Mouse (Mus musculus) hindbrain, embryonic 14.5 days (tissue): Measurements from ENCODE around the gene Bmyc. TPM values are rescaled to one million over a fixed set of nuclear protein-coding genes. Genes with fewer than 3 reads are reported as not detected.
A peak's percentile ranks its signal among the peaks of the same experiment; 100 is the strongest.
"Not testable (repeated sequence)": the region's sequence is repeated elsewhere in the genome, so short reads cannot be mapped to it uniquely, and the experiment has no call there.

Source experiments
- ATAC-seq: fragments of 200-750 bp; cut with Nextera tagmentation; 2 replicates; pipeline ENCODE4 v1.8.0; 2017; ENCODE audit warnings: moderate number of reproducible peaks, mild to moderate bottlenecking, moderate TSS enrichment, moderate library complexity; ENCODE audit not compliant: low FRiP score
- DNase-seq: peaks from one replicate; pipeline ENCODE4 v3.0.0-alpha.2; 2015; ENCODE audit warnings: low spot score
- H3K27ac ChIP-seq: fragments of 300-500 bp; sonication (generic); 2 replicates; pipeline ENCODE4 v1.5.1; 2014; ENCODE audit warnings: mild to moderate bottlenecking, moderate library complexity
- H3K27me3 ChIP-seq: fragments of 300-500 bp; sonication (generic); 2 replicates; pipeline ENCODE4 v1.6.1; 2014; ENCODE audit warnings: mild to moderate bottlenecking, low read length, mixed read lengths; ENCODE audit not compliant: control insufficient read depth, insufficient read depth
- H3K36me3 ChIP-seq: fragments of 300-500 bp; sonication (generic); replicated peaks from 2 replicates; pipeline ENCODE4 v1.6.1; 2014; ENCODE audit not compliant: control insufficient read depth, insufficient read depth
- H3K4me1 ChIP-seq: fragments of 300-500 bp; sonication (generic); replicated peaks from 2 replicates; pipeline ENCODE4 v1.6.1; 2014; ENCODE audit warnings: antibody characterized with exemption, low read length, mixed read lengths; ENCODE audit not compliant: control insufficient read depth, insufficient read depth
- H3K4me2 ChIP-seq: fragments of 300-500 bp; sonication (generic); replicated peaks from 2 replicates; pipeline ENCODE4 v1.6.1; 2014; ENCODE audit warnings: mild to moderate bottlenecking, moderate library complexity
- H3K4me3 ChIP-seq: fragments of 300-500 bp; sonication (generic); replicated peaks from 2 replicates; pipeline ENCODE4 v1.5.1; 2014; ENCODE audit warnings: mild to moderate bottlenecking, low read length
- H3K9ac ChIP-seq: fragments of 300-500 bp; sonication (generic); 2 replicates; pipeline ENCODE4 v1.6.1; 2014
- H3K9me3 ChIP-seq: fragments of 300-500 bp; sonication (generic); 2 replicates; pipeline ENCODE4 v1.6.1; 2016; ENCODE audit warnings: low read length; ENCODE audit not compliant: control insufficient read depth
- WGBS: fragments of 180-500 bp; shearing (Covaris S2); extraction: QIAGEN DNeasy Blood & Tissue Kit; methylation state at CpG from one replicate; pipeline ENCODE4 v1.1.7; 2014; 5-methylcytosine and 5-hydroxymethylcytosine counted together
- polyA plus RNA-seq: library from polyadenylated mRNA; unstranded; fragments of >200 nt; fragmentation: Nextera tagmentation; extraction: Ambion mirVana; gene quantifications from 2 replicates; pipeline ENCODE4 v1.2.1, GENCODE M21; 2014

Gene Bmyc
- polyA plus RNA-seq, 1 experiment from 2014 or later = 153 TPM

GRCm38 (mm10) chr2:25679559-25679958, 27.0 kb upstream of the Bmyc start:
- no peak overlapping the region for H3K4me2 ChIP-seq
- WGBS = 86% methylated on average over 6 of the region's 6 CpGs
- H3K27me3 ChIP-seq = no peaks in the 10 kb centered on the region
- no peaks in the 10 kb centered on the region for H3K4me1 ChIP-seq
- no peaks in the 10 kb centered on the region for H3K36me3 ChIP-seq
- H3K27ac ChIP-seq = no peak overlapping the region
- H3K4me3 ChIP-seq = no peak overlapping the region
- DNase-seq (no peak), ATAC-seq (no peak)
- no peaks in the 10 kb centered on the region for H3K9me3 ChIP-seq
- H3K9ac ChIP-seq = no peak overlapping the region

GRCm38 (mm10) chr2:25682426-25682825, 24.1 kb upstream of the Bmyc start, which contains the start of gene Lcn10:
Lcn10 (plus strand) TSS chr2:25682726.
- Histone ChIP-seq H3K4me1 (no peaks in the 10 kb centered on the region), H3K4me2 (no peak within 1 kb of the TSS), H3K9me3 (no peaks in the 10 kb centered on the region), H3K27ac (no peak within 1 kb of the TSS), H3K36me3 (no peaks in the 10 kb centered on the region), H3K27me3 (no peaks in the 10 kb centered on the region), H3K4me3 (no peak within 1 kb of the TSS), H3K9ac (no peak within 1 kb of the TSS)
- DNase-seq = no peak
- 73% methylated on average over 2 of the region's 2 CpGs for WGBS
- no peak for ATAC-seq

GRCm38 (mm10) chr2:25686941-25687340, 19.6 kb upstream of the Bmyc start:
- Histone ChIP-seq H3K4me1 (no peaks in the 10 kb centered on the region), H3K4me2 (no peak overlapping the region), H3K27ac (no peak overlapping the region), H3K27me3 (no peaks in the 10 kb centered on the region), H3K36me3 (no peaks in the 10 kb centered on the region), H3K4me3 (no peak overlapping the region), H3K9me3 (no peaks in the 10 kb centered on the region), H3K9ac (no peak overlapping the region)
- ATAC-seq (no peak), DNase-seq (no peak)
- WGBS = 68% methylated on average over 4 of the region's 4 CpGs

GRCm38 (mm10) chr2:25694605-25695004, 11.9 kb upstream of the Bmyc start:
- H3K9ac ChIP-seq = no peak overlapping the region
- H3K4me3 ChIP-seq = no peak overlapping the region
- no peaks in the 10 kb centered on the region for H3K4me1 ChIP-seq
- no peak overlapping the region for H3K4me2 ChIP-seq
- DNase-seq (peak; percentile 75), ATAC-seq (no peak)
- H3K27me3 ChIP-seq = no peaks in the 10 kb centered on the region
- no peaks in the 10 kb centered on the region for H3K9me3 ChIP-seq
- no peaks in the 10 kb centered on the region for H3K36me3 ChIP-seq
- no peak overlapping the region for H3K27ac ChIP-seq

GRCm38 (mm10) chr2:25696951-25697350, 9.6 kb upstream of the Bmyc start:
- H3K27ac ChIP-seq = no peak overlapping the region
- H3K4me3 ChIP-seq = no peak overlapping the region
- DNase-seq (no peak), ATAC-seq (no peak)
- H3K9ac ChIP-seq = no peak overlapping the region
- no peaks in the 10 kb centered on the region for H3K4me1 ChIP-seq
- H3K36me3 ChIP-seq = no peaks in the 10 kb centered on the region
- 70% methylated on average over 4 of the region's 4 CpGs for WGBS
- H3K27me3 ChIP-seq = no peaks in the 10 kb centered on the region
- no peak overlapping the region for H3K4me2 ChIP-seq
- no peaks in the 10 kb centered on the region for H3K9me3 ChIP-seq

- ATAC-seq = no peak
- H3K4me3 ChIP-seq = no peak overlapping the region
- 91% methylated on average over 2 of the region's 2 CpGs for WGBS
Measured at GRCm38 (mm10) chr2:25698696-25699095, 7.8 kb upstream of the Bmyc start.

GRCm38 (mm10) chr2:25699743-25700142, 6.8 kb upstream of the Bmyc start, which contains the start of gene Obp2a:
Obp2a (plus strand) TSS chr2:25700043.
- H3K36me3 ChIP-seq, H3K4me2 ChIP-seq, ATAC-seq, H3K9me3 ChIP-seq, DNase-seq, H3K27ac ChIP-seq, H3K27me3 ChIP-seq, H3K9ac ChIP-seq, H3K4me3 ChIP-seq, H3K4me1 ChIP-seq: not testable (repeated sequence)
- 78% methylated on average over 3 of the region's 3 CpGs for WGBS

More at GRCm38 (mm10) chr2:25698696-25699095, 7.8 kb upstream of the Bmyc start:
- Histone ChIP-seq H3K27ac (no peak overlapping the region), H3K4me1 (no peaks in the 10 kb centered on the region), H3K4me2 (no peak overlapping the region), H3K36me3 (no peaks in the 10 kb centered on the region), H3K9ac (no peak overlapping the region), H3K27me3 (no peaks in the 10 kb centered on the region), H3K9me3 (no peaks in the 10 kb centered on the region)
- no peak for DNase-seq

- 81% methylated on average over 5 of the region's 5 CpGs for WGBS
- Histone ChIP-seq H3K9ac (no peak overlapping the region), H3K4me1 (no peaks in the 10 kb centered on the region), H3K4me2 (no peak overlapping the region), H3K4me3 (no peak overlapping the region), H3K36me3 (no peaks in the 10 kb centered on the region), H3K9me3 (no peaks in the 10 kb centered on the region), H3K27ac (no peak overlapping the region), H3K27me3 (no peaks in the 10 kb centered on the region)
- no peak for DNase-seq
- no peak for ATAC-seq
Measured at GRCm38 (mm10) chr2:25701001-25701400, 5.5 kb upstream of the Bmyc start.

- DNase-seq (no peak), ATAC-seq (no peak)
- Histone ChIP-seq H3K4me2 (no peak overlapping the region), H3K36me3 (no peaks in the 10 kb centered on the region), H3K4me1 (peaks cover 10% of the 10 kb centered on the region), H3K27me3 (no peaks in the 10 kb centered on the region), H3K9me3 (no peaks in the 10 kb centered on the region), H3K4me3 (no peak overlapping the region), H3K27ac (no peak overlapping the region), H3K9ac (no peak overlapping the region)
- WGBS = 92% methylated on average over 4 of the region's 4 CpGs
Measured at GRCm38 (mm10) chr2:25703706-25704105, 2.8 kb upstream of the Bmyc start.

- ATAC-seq = no peak
- DNase-seq = peak; percentile 40
- H3K9me3 ChIP-seq = no peaks in the 10 kb centered on the region
- H3K27me3 ChIP-seq = no peaks in the 10 kb centered on the region
- H3K4me2 ChIP-seq = peak overlapping the region; percentile 79
- no peaks in the 10 kb centered on the region for H3K36me3 ChIP-seq
- H3K4me1 ChIP-seq = peaks cover 14% of the 10 kb centered on the region
- no peak overlapping the region for H3K9ac ChIP-seq
- H3K4me3 ChIP-seq = peak overlapping the region; percentile 91
- WGBS = 67% methylated on average over 2 of the region's 2 CpGs
- no peak overlapping the region for H3K27ac ChIP-seq
Measured at GRCm38 (mm10) chr2:25708121-25708520, 1.6 kb downstream of the Bmyc start.
